Mouse (Mus musculus) stomach, embryonic 15.5 days (tissue): ENCODE results near the gene Olfr1170. TPM values are rescaled to one million over a fixed set of nuclear protein-coding genes. Genes with fewer than 3 reads are reported as not detected.

ENCODE experiments used
- ATAC-seq: fragments of 200-750 bp; cut with Nextera tagmentation; 2 replicates; pipeline ENCODE4 v1.8.0; 2017; ENCODE audit warnings: low read depth, moderate number of reproducible peaks, moderate TSS enrichment; ENCODE audit not compliant: insufficient read depth, low FRiP score
- H3K27ac ChIP-seq: fragments of 300-500 bp; sonication (generic); 2 replicates; pipeline ENCODE4 v1.5.1; 2015; ENCODE audit warnings: mild to moderate bottlenecking, inconsistent platforms
- H3K27me3 ChIP-seq: fragments of 300-500 bp; sonication (generic); replicated peaks from 2 replicates; pipeline ENCODE4 v1.6.1; 2015; ENCODE audit warnings: inconsistent platforms
- H3K36me3 ChIP-seq: fragments of 300-500 bp; sonication (generic); 2 replicates; pipeline ENCODE4 v1.6.1; 2015; ENCODE audit warnings: inconsistent platforms
- H3K4me1 ChIP-seq: fragments of 300-500 bp; sonication (generic); 2 replicates; pipeline ENCODE4 v1.6.1; 2015; ENCODE audit warnings: inconsistent platforms
- H3K4me2 ChIP-seq: fragments of 300-500 bp; sonication (generic); 2 replicates; pipeline ENCODE4 v1.6.1; 2015; ENCODE audit warnings: mild to moderate bottlenecking, inconsistent platforms
- H3K4me3 ChIP-seq: fragments of 300-500 bp; sonication (generic); replicated peaks from 2 replicates; pipeline ENCODE4 v1.5.1; 2015; ENCODE audit warnings: inconsistent platforms
- H3K9ac ChIP-seq: fragments of 300-500 bp; sonication (generic); 2 replicates; pipeline ENCODE4 v1.6.1; 2015; ENCODE audit warnings: inconsistent platforms
- H3K9me3 ChIP-seq: fragments of 300-500 bp; sonication (generic); 2 replicates; pipeline ENCODE4 v1.6.1; 2016; ENCODE audit warnings: inconsistent platforms
- WGBS: fragments of 180-500 bp; shearing (Covaris S2); methylation state at CpG from one replicate; pipeline ENCODE4 v1.1.7; 2015; 5-methylcytosine and 5-hydroxymethylcytosine counted together
- polyA plus RNA-seq: library from polyadenylated mRNA; unstranded; fragments of >200 nt; fragmentation: Nextera tagmentation; extraction: Ambion mirVana; gene quantifications from 2 replicates; pipeline ENCODE4 v1.2.1, GENCODE M21; 2015

Gene Olfr1170
- not detected in 2 replicates for polyA plus RNA-seq

DNA sequence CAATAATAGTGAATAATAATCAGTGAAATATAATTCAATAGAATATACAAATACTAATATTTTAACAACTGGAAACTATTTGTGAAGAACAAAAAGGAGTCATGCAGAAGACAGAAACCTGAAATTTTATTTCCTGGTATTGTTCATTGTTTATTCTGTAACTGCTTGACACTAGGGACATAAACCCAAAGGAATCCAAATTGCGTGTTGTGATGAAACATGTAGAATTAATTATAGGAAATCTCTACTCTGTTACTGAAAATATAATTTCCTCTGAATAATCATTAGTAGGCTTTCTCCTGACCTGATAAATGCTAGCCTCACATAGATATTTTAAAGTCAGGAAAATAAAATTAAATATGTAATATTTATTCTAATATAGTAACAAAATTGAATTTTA is at the start of gene Olfr1170:
Olfr1170 (minus strand) TSS at position 101 of the 400 bp plus-strand sequence.
- Histone ChIP-seq H3K9me3 (no peaks in the 10 kb centered on the region), H3K4me1 (no peaks in the 10 kb centered on the region), H3K4me2 (no peak within 1 kb of the TSS), H3K27me3 (no peaks in the 10 kb centered on the region), H3K27ac (no peak within 1 kb of the TSS), H3K9ac (no peak within 1 kb of the TSS), H3K4me3 (no peak within 1 kb of the TSS), H3K36me3 (no peaks in the 10 kb centered on the region)
- 83% methylated on average over 1 of the region's 1 CpGs for WGBS
- ATAC-seq, result no peak

DNA sequence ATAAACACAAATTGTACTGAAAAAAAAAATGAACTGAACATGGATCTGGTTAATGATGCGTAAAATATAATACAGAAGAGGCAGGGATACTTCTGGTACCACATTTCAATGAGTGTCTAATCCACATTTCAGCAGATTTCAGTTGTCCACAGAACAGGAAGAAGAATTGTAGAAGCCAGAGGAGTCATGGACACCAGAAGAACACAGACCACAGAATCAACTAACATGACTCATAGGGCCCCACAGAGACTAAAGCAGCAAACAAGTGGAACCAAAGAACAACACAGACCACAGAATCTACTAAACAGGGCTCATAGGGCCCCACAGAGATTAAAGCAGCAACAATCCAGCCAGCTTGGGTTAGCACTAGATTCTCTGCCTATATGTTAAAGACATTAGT is 7.3 kb downstream of the Olfr1170 start:
- 84% methylated on average over 1 of the region's 1 CpGs for WGBS
- ATAC-seq, result no peak
- H3K4me3 ChIP-seq, result no peak overlapping the region

GRCm38 (mm10) chr2:88181580-88181979 is 46.6 kb downstream of the Olfr1170 start, which contains the start of gene Olfr1168:
Olfr1168 (plus strand) TSS chr2:88181880.
- ATAC-seq, result no peak
- Histone ChIP-seq H3K27me3 (no peaks in the 10 kb centered on the region), H3K9ac (no peak within 1 kb of the TSS), H3K36me3 (no peaks in the 10 kb centered on the region), H3K4me1 (no peaks in the 10 kb centered on the region), H3K4me2 (no peak within 1 kb of the TSS), H3K4me3 (no peak within 1 kb of the TSS), H3K9me3 (no peaks in the 10 kb centered on the region), H3K27ac (no peak within 1 kb of the TSS)
- WGBS, result 80% methylated on average over 2 of the region's 2 CpGs

More for the DNA sequence above, 7.3 kb downstream of the Olfr1170 start:
- H3K36me3 ChIP-seq, result no peaks in the 10 kb centered on the region
- no peaks in the 10 kb centered on the region for H3K9me3 ChIP-seq
- no peak overlapping the region for H3K27ac ChIP-seq
- no peaks in the 10 kb centered on the region for H3K27me3 ChIP-seq
- no peaks in the 10 kb centered on the region for H3K4me1 ChIP-seq
- H3K4me2 ChIP-seq, result no peak overlapping the region
- H3K9ac ChIP-seq, result no peak overlapping the region

Other genes starting within 250 kb of the Olfr1170 start
- gene Olfr1158, start 238.2 kb downstream of the Olfr1170 start, polyA plus RNA-seq, result not detected in 2 replicates
- gene Olfr1160, start 220.1 kb downstream of the Olfr1170 start, polyA plus RNA-seq, result not detected in 2 replicates
- gene Olfr1161, start 205.6 kb downstream of the Olfr1170 start, polyA plus RNA-seq, result not detected in 2 replicates
- not detected in 2 replicates for gene Olfr73, start 190.6 kb downstream of the Olfr1170 start, polyA plus RNA-seq
- not detected in 2 replicates for gene Olfr1162, start 177.2 kb downstream of the Olfr1170 start, polyA plus RNA-seq
- gene Olfr1163, start 156.5 kb downstream of the Olfr1170 start, polyA plus RNA-seq, result not detected in 2 replicates
- not detected in 2 replicates for gene Olfr1164, start 134.4 kb downstream of the Olfr1170 start, polyA plus RNA-seq
- gene Olfr1166, start 100.1 kb downstream of the Olfr1170 start, polyA plus RNA-seq, result not detected in 2 replicates
- gene Olfr1167, start 73.1 kb downstream of the Olfr1170 start, polyA plus RNA-seq, result not detected in 2 replicates
- not detected in 2 replicates for gene Olfr1168, start 46.5 kb downstream of the Olfr1170 start, polyA plus RNA-seq
- not detected in 2 replicates for gene Olfr1173, start 51.5 kb upstream of the Olfr1170 start, polyA plus RNA-seq
- gene Olfr1174-ps, start 86.8 kb upstream of the Olfr1170 start, polyA plus RNA-seq, result not detected in 2 replicates
- not detected in 2 replicates for gene Olfr1175-ps, start 98.9 kb upstream of the Olfr1170 start, polyA plus RNA-seq
- not detected in 2 replicates for gene Olfr1176, start 108.4 kb upstream of the Olfr1170 start, polyA plus RNA-seq
- not detected in 2 replicates for gene Olfr1177-ps, start 118.2 kb upstream of the Olfr1170 start, polyA plus RNA-seq
- gene Olfr1178, start 158.7 kb upstream of the Olfr1170 start, polyA plus RNA-seq, result not detected in 2 replicates
- gene Olfr1179, start 178.1 kb upstream of the Olfr1170 start, polyA plus RNA-seq, result not detected in 2 replicates
- not detected in 2 replicates for gene Olfr1180, start 190.8 kb upstream of the Olfr1170 start, polyA plus RNA-seq
- not detected in 2 replicates for gene Olfr1181, start 197.8 kb upstream of the Olfr1170 start, polyA plus RNA-seq
- not detected in 2 replicates for gene Gm13757, start 220.8 kb upstream of the Olfr1170 start, polyA plus RNA-seq
- gene Olfr1183, start 226.5 kb upstream of the Olfr1170 start, polyA plus RNA-seq, result not detected in 2 replicates